Mouse (Mus musculus) monocyte, adult 5-6 weeks (primary cell): ENCODE measurements around the gene Trim7. TPM values are rescaled to one million over a fixed set of nuclear protein-coding genes. Genes with fewer than 3 reads are reported as not detected.
"Not testable (repeated sequence)": the region's sequence is repeated elsewhere in the genome, so short reads cannot be mapped to it uniquely, and the experiment has no call there.

Experiments
- ATAC-seq: fragments of 153-309, 156-312 bp; replicated peaks from 2 replicates; pipeline ENCODE4 v1.8.0; 2017; ENCODE audit warnings: mild to moderate bottlenecking; ENCODE audit not compliant: low TSS enrichment, insufficient number of reproducible peaks, severe bottlenecking, poor library complexity, low FRiP score
- total RNA-seq: library from RNA; stranded (forward); fragments of 200-1000, 200-491, 200-594 nt; gene quantifications from 3 replicates; pipeline ENCODE4 v1.2.3, GENCODE M21; 2017

The Trim7 gene
- total RNA-seq = 9.4 to 15.9 TPM (median 15.5 TPM) in 3 replicates

DNA sequence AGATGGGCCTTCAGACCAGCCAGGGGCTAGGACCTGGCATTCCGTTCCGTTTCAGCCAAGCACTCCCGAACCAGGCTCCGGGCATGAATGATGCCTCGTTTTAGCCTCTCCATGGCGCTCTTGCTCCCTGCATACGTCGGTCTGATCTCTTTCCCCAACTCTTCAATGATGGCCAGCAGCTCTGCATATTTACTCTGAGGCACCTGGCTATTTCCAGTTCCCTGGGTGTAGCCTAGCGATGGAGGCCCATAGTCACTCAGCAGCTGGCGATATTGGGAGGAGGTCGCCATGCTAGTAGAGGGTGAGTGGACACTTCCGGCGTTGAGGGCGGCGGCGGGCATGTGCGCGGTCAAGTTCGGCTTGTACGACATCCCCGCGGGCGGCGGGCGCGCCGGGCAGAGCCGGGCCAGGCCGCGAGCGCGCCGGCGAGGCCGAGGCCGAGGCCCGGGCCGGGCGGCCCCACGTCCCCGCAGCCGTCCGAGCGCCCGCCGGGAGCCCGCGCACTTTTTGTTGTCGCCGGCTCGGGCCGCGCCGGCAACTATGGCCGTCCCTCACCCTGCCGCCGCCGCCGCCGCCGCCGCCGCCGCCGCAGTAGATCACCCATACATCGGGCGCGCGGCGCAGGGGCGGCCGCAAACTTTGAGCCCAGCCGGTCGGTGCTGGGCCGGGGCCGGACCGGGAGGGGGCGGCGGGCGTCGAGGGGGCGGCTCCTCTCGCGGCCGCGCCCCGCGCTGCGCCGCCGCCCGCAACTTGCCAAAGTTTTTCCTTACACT, at the start of gene Trim7, which contains the start of gene Gm12184:
Trim7 (plus strand) TSS at position 162 of the 773 bp plus-strand sequence.
Gm12184 (minus strand) TSS at position 677 of the 773 bp plus-strand sequence.
- ATAC-seq = peak; percentile 60

DNA sequence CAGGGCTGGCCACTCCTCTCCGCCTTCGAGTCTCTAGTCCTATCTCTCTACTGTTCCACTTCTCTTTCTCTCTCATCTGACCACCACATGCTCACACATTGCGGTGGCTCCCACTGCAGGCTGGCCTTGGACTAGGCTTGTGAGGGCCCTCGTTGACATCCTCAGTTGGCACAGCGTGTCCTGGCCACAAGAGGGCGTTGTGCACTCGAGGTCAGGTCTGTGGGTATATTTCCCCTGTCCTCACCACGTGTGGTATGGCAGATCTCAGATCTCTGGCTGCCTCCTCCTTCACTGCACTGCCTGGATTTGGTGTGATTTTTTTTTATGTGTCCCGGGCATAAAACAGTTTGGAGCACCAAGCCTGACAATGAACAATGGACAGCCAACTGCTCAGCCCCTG, 49.3 kb upstream of the Trim7 start:
- ATAC-seq = peak; percentile 41; the same call in 1 of the 2 replicates

DNA sequence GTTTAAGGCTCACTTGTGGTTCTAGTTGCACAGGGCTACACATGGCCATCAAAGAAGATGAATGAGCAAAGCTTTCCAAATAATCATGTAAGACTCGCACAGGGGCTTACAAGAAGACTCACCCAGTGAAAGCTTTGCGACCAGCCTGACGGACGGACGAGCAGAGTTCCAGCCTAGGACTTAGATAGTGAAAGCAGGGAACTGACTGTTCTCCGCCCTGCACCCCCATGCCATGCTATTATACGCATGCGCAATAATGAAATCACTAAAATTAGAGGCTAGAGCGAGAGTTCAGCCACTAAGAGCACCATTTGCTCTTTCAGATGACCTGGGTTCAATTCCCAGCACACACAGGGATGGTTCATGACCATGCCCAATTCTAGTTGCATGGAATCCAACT, 48.6 kb upstream of the Trim7 start:
- ATAC-seq = no peak

DNA sequence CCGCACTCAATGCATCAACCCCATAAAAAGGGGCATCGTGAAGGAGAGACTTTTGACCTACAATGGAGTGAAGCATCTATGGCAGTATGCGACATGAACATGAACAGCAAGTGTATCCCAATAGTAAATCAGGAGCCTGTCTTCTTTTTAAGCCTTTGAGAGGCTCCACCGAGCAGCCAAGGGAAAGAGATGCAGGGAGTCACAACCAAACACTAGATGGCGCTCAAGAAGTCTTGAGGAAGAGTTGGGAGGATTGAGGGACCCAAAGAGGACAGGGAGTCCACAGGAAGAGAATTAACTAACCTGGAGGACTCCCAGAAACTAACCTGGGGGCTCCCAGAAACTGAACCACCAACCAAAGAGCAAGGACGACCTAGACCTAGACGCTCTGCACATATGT, 46.5 kb upstream of the Trim7 start:
- ATAC-seq = no peak

DNA sequence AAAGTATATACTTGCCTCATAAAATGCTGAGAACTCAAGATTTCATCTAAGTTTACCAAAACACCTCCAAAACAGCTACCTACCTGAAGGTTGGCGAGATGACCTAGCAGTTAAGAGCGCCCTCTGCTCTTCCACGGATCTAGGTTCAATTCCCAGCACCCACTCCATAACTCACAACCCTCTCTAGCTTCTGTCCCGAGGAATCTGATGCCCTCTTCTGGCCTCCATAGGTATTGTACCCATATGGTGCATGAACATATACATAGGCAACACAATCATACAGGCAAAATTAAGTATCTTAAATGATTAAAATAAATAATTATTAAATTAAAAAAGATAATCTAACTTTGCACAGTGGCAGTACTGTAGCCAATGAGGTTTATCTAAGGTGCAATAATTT, 43.7 kb upstream of the Trim7 start:
- no peak; the same call in 1 of the 2 replicates for ATAC-seq

DNA sequence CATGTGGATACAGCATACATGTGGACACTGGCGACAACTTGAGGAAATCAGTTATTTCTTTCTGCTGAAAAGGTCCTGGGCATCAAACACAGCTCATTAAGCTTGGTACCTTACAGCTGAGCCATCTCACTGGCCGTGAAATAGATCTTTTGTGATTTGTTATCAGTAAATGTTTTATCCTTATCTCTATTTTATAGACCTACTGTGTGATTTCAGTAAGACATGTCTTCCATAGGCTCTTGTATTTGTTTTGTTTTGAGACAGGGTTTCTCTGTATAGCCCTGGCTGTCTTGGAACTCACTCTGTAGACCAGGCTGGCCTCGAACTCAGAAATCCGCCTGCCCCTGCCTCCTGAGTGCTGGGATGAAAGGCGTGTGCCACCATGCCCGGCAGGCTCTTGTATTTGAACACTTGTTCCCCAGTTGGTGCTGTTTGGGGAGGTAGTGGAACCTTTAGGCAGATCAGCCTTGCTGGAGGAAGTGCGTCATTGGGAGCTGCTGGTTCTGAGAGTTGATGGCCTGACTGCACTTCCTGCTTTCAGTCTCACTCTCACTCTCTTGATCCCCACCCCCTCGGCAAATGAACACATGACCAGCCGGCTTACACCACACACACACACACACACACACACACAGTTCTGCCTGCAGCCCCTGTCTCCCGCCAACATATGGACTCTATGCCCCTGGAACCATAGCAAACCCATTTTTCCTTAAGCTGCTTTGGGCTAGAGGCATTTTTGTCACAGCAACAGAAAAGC, 38.3 kb upstream of the Trim7 start:
- ATAC-seq = peak; percentile 96

DNA sequence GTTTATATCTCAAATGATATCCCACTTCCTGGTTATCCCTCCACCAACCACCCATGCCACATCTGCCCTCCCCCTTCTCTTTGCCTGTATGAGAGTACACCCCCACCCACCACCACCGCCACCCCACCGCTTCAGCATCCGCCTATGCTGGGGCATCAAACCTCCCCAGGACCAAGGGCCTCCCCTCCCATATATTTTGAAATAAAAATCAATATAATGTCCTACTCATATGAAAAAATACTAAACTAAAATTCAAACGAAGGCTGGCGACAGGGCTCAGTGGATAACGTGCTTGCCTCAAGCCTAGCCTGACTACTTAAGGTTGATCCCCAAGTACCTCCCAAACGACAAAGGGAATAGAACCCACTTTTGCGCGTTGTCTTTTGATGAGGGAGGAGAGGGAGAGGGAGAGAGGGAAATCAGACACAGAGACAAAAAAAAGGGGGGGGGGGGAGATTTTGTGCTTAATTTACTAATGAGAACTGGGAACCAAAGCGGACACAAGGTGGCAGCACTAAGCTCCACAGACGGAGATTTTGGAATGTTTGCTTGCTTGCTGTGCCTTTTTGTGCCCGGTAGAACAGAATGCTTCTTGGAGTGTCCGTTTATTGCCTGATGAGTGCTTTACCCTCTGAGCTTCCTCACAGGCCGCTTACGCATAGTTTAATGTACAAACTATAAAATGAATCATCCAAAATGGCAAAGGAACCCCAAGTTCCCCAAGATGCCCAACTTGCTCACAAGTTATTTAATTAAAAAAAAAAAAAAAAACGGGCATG, 37.4 kb upstream of the Trim7 start:
- peak; percentile 38; the same call in 1 of the 2 replicates for ATAC-seq

DNA sequence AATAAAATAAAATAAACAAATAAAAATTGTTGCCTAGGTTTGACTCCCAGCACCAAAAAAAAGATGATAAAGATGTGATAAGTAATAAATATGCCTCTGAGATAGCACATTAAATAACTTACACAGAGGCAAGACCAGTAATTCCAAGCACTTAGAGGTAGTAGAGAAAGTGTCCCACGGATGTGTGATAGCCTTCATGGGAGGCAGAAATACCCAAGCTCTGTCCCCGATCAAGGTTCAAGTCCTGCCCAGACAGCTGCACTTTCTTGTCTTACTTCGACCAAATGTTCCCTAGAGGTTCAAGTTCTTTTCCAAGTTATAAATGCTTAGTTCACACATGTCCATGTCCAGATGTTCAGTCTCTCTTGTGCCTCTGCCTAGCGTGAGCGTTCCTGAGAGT, 36.7 kb upstream of the Trim7 start:
- no peak for ATAC-seq

DNA sequence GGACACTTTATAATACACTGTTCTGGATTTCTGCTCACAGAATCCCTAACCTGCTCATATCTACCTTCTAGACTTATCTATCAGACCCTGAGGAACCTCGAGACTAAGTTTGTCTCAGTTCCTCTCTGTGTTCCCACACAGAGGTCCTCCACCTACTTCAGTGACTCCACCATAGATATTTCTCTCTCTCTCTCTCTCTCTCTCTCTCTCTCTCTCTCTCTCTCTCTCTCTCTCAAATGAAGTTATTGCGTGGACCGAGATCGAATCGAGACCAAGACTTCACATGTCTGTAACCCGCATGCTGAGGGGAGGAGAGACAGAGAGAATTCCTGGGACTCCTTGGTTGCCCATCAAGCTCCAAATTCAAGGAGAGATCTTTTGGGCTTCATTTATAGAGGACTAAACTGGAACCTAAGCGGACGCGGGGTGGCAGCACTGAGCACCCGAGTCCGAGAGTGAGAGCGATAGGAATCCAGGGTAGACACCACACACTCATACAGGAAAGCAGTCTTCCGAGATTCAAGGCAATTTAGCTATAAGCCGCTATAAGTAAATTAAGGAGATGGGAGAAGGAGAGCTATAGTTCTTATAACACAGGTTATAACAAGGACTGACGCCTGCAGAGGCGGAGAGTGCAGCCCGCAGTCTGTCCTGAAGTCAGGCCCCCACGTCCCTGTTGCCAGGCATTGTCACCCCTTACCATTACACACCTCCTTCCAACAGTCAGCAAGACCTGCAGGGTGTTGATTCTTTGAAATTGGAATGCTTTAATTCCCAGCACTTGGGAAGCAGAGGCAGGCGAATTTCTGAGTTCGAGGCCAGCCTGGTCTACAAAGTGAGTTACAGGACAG, 35.7 kb upstream of the Trim7 start:
- ATAC-seq = peak; percentile 51; the same call in 1 of the 2 replicates

DNA sequence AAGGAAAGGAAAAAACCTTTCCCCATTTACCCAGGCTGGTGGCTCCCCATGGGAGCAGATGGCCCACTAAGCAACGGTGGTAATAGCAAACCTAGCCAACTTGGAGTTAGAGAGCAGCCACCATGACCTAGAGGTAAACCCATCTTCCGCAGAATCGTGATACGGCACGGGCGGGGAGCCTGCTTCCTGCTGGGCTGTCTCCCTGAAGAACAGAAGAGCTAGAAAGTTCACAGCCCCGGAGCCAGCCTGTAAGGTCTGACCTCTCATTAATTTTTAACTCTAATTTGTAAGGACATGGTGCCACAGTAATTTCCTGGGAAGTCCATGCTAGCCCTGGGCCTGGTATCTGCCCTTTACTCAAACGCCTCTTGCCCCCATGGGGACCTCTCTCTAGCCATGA, 35.0 kb upstream of the Trim7 start:
- no peak for ATAC-seq

DNA sequence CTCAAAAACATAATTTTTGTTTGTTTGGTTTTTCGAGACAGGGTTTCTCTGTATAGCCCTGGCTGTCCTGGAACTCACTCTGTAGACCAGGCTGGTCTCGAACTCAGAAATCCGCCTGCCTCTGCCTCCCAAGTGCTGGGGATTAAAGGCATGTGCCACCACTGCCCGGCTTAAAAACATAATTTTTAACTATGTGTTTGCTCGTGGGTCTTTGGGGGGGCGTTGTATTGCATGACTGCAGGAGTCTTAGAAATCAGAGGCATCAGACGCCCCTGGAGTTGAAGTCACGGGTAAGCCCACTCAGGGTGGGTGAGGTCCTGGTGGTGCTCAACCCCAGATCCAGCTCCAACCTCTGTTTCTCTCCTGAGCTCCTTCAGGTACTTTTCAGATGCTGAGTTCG, 34.0 kb upstream of the Trim7 start:
- not testable (repeated sequence) for ATAC-seq

DNA sequence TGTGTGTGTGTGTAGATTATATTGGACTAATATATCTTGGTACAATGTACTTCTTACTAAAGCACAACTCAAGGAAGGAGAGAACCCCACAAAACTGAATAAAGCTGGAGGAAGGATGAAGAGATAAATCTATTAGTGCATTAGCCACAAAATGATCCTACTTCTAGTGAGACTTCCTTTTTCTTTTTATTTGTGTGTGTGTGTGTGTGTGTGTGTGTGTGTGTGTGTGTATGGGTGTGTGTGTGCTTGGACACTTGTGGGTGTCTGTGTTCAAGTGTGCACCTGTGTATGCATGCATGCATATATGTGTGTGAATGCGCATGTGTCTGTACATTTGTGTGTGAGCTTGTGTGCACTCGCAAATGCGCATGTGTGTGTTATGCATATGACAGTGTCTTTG, 32.8 kb upstream of the Trim7 start:
- no peak for ATAC-seq

DNA sequence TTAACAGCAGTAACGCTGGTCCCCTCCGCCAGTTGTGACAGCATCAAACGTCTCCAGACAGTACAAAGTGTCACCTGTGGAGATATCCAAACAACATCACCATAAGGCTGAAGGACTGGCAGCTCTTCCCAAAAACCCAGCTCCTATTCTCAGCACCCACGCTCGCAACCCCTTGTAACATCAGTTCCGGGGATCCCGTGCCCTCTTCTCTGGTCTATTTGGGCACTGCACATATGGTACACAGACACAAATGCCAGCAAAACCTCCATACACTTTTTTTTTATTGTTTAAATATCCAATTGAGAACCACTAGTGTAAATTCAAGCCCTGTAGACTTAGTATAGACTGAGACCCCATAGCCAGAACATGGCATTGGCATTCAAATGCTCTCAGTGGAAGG, 30.7 kb upstream of the Trim7 start:
- no peak for ATAC-seq

DNA sequence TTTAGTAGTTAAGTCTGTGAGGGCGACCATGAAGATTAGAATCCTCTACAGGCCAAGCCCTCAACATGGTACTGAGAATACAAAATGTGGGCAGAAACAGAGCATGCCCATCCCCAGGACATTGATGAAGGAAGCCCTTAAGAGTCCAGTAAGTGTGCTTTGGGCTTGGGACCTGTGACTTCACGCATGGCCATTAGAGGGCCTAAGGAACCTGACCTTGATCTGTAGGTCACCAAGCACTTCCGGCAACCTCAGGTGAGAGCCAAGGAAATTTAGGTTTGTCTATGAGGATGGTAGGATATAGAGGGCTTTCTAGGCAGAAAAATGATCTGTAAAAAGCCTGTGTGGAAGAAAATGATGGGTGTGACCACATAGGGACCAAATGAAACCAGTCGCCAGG, 29.6 kb upstream of the Trim7 start:
- no peak for ATAC-seq

DNA sequence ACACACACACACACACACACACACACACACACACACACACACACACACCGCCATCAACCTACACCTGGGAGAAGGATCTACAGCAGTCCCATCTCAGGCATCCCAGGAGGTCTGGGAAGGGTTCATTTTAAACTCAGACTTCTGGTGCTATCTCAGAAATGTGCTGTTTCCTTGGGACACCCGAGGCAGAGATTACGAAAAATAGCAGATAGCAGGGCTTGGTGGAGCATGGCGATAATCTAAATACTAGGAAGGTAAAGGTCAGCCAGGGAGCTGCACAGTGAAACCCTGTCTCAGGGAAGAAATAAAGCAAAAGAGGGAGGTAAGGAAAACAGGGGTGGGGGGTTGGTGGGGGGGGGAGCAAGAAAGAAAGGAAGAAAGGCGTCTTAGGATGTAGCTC, 28.7 kb upstream of the Trim7 start:
- ATAC-seq = no peak

DNA sequence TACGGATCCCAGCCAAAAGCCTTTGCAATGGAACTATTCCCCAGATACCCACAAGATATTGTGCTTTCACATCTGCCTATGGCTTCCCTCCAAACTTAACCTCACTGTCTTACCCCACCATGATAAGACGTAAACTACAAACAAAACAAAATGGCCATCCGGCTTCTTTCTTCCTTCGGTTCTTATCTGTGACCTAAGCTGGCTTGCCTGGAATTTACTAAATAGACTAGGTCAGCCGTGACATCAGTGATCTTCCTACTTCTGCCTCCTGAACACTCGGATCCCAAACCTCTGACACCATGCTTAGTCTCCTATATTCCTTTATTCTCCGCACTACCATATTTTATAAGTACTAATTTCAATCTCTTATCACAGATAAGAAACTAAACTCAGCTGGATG, 27.6 kb upstream of the Trim7 start:
- ATAC-seq = no peak

DNA sequence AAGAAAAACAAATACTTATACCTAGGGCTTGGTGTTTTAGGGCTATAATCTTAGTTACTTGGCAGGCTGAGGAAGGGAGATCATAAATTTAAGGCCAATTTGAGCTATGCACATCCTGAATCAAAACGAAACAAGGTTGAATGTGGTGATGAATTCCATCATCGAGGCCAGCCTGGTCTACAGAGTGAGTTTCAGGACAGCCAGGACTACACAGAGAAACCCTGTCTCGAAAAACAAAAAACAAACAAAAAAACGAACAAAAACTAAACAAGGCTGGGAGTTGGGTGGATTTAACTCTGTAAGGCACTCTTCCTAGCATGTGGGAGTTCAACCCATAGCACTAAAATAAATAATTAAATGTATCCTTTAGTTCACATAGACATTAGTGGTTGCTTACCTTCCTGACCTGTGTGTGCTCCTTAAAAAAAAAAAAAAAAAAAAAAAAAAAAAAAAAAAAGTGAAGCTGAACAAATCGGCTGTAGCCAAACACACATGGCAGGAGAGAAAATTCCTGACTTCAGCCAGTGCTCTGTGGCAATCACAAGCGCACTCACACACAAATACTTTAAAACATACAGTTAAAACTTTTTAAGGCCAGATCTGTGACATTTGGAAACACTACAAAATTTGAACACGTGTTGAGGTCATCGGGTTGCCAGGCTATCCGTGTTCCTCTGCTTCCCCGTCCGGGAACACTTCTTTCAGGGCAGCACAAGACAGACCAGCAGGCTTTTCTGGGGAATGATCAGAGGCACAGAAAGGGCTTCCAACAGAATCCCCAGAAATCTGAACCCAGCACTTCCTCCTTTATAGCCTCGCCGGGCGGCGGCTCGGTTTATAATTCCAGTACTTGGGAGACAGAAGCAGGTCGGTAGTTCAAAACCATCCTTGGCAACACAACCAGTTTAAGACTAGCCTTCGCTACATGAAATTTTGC, 26.7 kb upstream of the Trim7 start:
- ATAC-seq = 0 out of 2 replicates have a peak, but pooled peaks have one; percentile 4
